Mouse (Mus musculus) lung, adult 2 months (tissue): ENCODE measurements around the gene Spock2.
"Not testable (repeated sequence)": the region's sequence is repeated elsewhere in the genome, so short reads cannot be mapped to it uniquely, and the experiment has no call there.

ENCODE experiments used
- CTCF ChIP-seq: fragments of 200-500 bp; IDR thresholded peaks from 2 replicates; pipeline ENCODE4 v1.5.1; 2011; ENCODE audit warnings: mild to moderate bottlenecking, low read length, control low read depth; ENCODE audit not compliant: insufficient read depth
- POLR2A ChIP-seq: fragments of 200-500 bp; IDR thresholded peaks from 2 replicates; pipeline ENCODE4 v1.6.1; 2011; ENCODE audit warnings: low read depth, mild to moderate bottlenecking, control low read depth, low read length, borderline replicate concordance; ENCODE audit errors: extremely low read depth

GRCm38 (mm10) chr10:60161397-60161796 is 55.4 kb downstream of the Spock2 start:
- TF ChIP-seq CTCF, POLR2A: not testable (repeated sequence)
